Mouse (Mus musculus) megakaryocyte, embryonic 14.5 days (primary cell): Measurements from ENCODE around the gene Ptprn2.

Experiments used
- FLI1 ChIP-seq: IDR thresholded peaks from 2 replicates; pipeline ENCODE4 v1.6.1; 2012; ENCODE audit warnings: low read length, inconsistent platforms, mixed read lengths
- GATA1 ChIP-seq: IDR thresholded peaks from 3 replicates; pipeline ENCODE4 v1.6.1; 2012; ENCODE audit warnings: mixed read lengths, low read length, inconsistent platforms, borderline replicate concordance

- TF ChIP-seq GATA1 (no peak), FLI1 (no peak)
Measured at GRCm38 (mm10) chr12:117049829-117050228, 564.3 kb downstream of the Ptprn2 start.
